Mouse (Mus musculus): ENCODE results near the gene Gm10647.

GRCm38 (mm10) chr9:66825990-66826389, 29.2 kb downstream of the Gm10647 start:
- TF ChIP-seq GATA1 (IDR thresholded peaks at IDR 0.05; ENCODE audit: low read length): no peak
- TF ChIP-seq TAL1 (IDR thresholded peaks at IDR 0.05; ENCODE audit: low read length): no peak

All from erythroblast, embryonic 14.5 days (primary cell).